Mouse (Mus musculus) MEL (cell line): ENCODE results near the gene Ccsap. TPM values are rescaled to one million over a fixed set of nuclear protein-coding genes. Genes with fewer than 3 reads are reported as not detected.

ENCODE experiments used
- DNase-seq: peaks from one replicate; pipeline ENCODE4 v3.0.0; 2011; ENCODE audit warnings: low read depth, low spot score
- H3K27ac ChIP-seq: 2 replicates; pipeline ENCODE4 v1.5.1; 2012; ENCODE audit warnings: low read depth, mild to moderate bottlenecking, control low read depth, low read length, moderate library complexity; ENCODE audit not compliant: control insufficient read depth
- H3K27me3 ChIP-seq, 2 experiments: fragments of 150-350 bp in 1 of 2; sonication (generic) in 1 of 2; 2 replicates each; pipeline ENCODE4 v1.6.1; 2012; ENCODE audit warnings: low read length in 2 of 2, mild to moderate bottlenecking in 2 of 2, improper control_type of control experiment in 1 of 2, moderate library complexity in 1 of 2; ENCODE audit not compliant: insufficient read depth in 2 of 2, control insufficient read depth in 1 of 2
- H3K36me3 ChIP-seq, 2 experiments: 2 replicates each; pipeline ENCODE4 v1.6.1; 2012 to 2014; ENCODE audit warnings: low read length in 2 of 2, improper control_type of control experiment in 1 of 2, inconsistent platforms in 1 of 2, mild to moderate bottlenecking in 1 of 2; ENCODE audit not compliant: insufficient read depth in 2 of 2, control insufficient read depth in 1 of 2
- H3K4me1 ChIP-seq, 2 experiments: fragments of 150-350 bp in 1 of 2; sonication (generic) in 1 of 2; 2 replicates each; pipeline ENCODE4 v1.6.1; 2012; ENCODE audit warnings: low read length in 2 of 2, improper control_type of control experiment in 1 of 2, mild to moderate bottlenecking in 1 of 2; ENCODE audit not compliant: insufficient read depth in 2 of 2, control insufficient read depth in 1 of 2
- H3K4me3 ChIP-seq, 2 experiments: fragments of 150-350 bp in 1 of 2; sonication (generic) in 1 of 2; 2 replicates each; pipeline ENCODE4 v1.5.1; 2012; ENCODE audit warnings: low read depth in 2 of 2, low read length in 2 of 2, mild to moderate bottlenecking in 2 of 2, moderate library complexity in 2 of 2, control low read depth in 1 of 2, improper control_type of control experiment in 1 of 2; ENCODE audit not compliant: control insufficient read depth in 1 of 2, insufficient read depth in 1 of 2
- H3K79me2 ChIP-seq: 2 replicates; pipeline ENCODE4 v1.6.1; 2012; ENCODE audit warnings: mild to moderate bottlenecking, low read length, moderate library complexity; ENCODE audit not compliant: control insufficient read depth, poor library complexity, insufficient read depth
- H3K9ac ChIP-seq: 2 replicates; pipeline ENCODE4 v1.6.1; 2012; ENCODE audit warnings: low read depth, mild to moderate bottlenecking, control low read depth, low read length, moderate library complexity; ENCODE audit not compliant: control insufficient read depth, poor library complexity, severe bottlenecking
- H3K9me3 ChIP-seq: fragments of 150-350 bp; sonication (generic); replicated peaks from 2 replicates; pipeline ENCODE4 v1.6.1; 2012; ENCODE audit warnings: mild to moderate bottlenecking, low read length, improper control_type of control experiment, moderate library complexity; ENCODE audit not compliant: insufficient read depth
- CHD1 ChIP-seq: IDR thresholded peaks from 2 replicates; pipeline ENCODE4 v1.6.1; 2012; ENCODE audit warnings: low read depth, mild to moderate bottlenecking, inconsistent platforms, low read length, improper control_type of control experiment
- EP300 ChIP-seq, 2 experiments: IDR thresholded peaks; 2 replicates each; pipeline ENCODE4 v1.6.1; 2011; ENCODE audit warnings: improper control_type of control experiment in 2 of 2, low read length in 2 of 2, low read depth in 1 of 2, mild to moderate bottlenecking in 1 of 2
- GATA1 ChIP-seq: IDR thresholded peaks from 2 replicates; pipeline ENCODE4 v1.6.1; 2011; ENCODE audit warnings: low read depth, low read length, improper control_type of control experiment
- KAT2A ChIP-seq: conservative IDR thresholded peaks from 2 replicates; pipeline ENCODE4 v1.6.1; 2012; ENCODE audit warnings: low read depth, low read length, improper control_type of control experiment, inconsistent platforms
- MAFK ChIP-seq: IDR thresholded peaks from 2 replicates; pipeline ENCODE4 v1.6.1; 2011; ENCODE audit warnings: low read depth, mild to moderate bottlenecking, low read length, improper control_type of control experiment, borderline replicate concordance
- MAX ChIP-seq: IDR thresholded peaks from 2 replicates; pipeline ENCODE4 v1.6.1; 2011; ENCODE audit warnings: low read length, improper control_type of control experiment
- MXI1 ChIP-seq: IDR thresholded peaks from 2 replicates; pipeline ENCODE4 v1.6.1; 2011; ENCODE audit warnings: mild to moderate bottlenecking, low read depth, low read length, improper control_type of control experiment
- NELFE ChIP-seq: IDR thresholded peaks from 2 replicates; pipeline ENCODE4 v1.6.1; 2011; ENCODE audit warnings: low read depth, low read length, improper control_type of control experiment
- POLR2A ChIP-seq, 2 experiments: IDR thresholded peaks; 2 replicates each; pipeline ENCODE4 v1.6.1; 2011 to 2012; ENCODE audit warnings: low read length in 2 of 2, mild to moderate bottlenecking in 2 of 2, control low read depth in 1 of 2, improper control_type of control experiment in 1 of 2, low read depth in 1 of 2, moderate library complexity in 1 of 2; ENCODE audit not compliant: control insufficient read depth in 1 of 2, insufficient read depth in 1 of 2, poor library complexity in 1 of 2
- RAD21 ChIP-seq: IDR thresholded peaks from 2 replicates; pipeline ENCODE4 v1.6.1; 2011; ENCODE audit warnings: mild to moderate bottlenecking, low read depth, low read length, improper control_type of control experiment
- RCOR1 ChIP-seq: IDR thresholded peaks from 2 replicates; pipeline ENCODE4 v1.6.1; 2012; ENCODE audit warnings: low read depth, mild to moderate bottlenecking, inconsistent platforms, low read length, improper control_type of control experiment
- SIN3A ChIP-seq: IDR thresholded peaks from 2 replicates; pipeline ENCODE4 v1.6.1; 2012; ENCODE audit warnings: low read length, improper control_type of control experiment, inconsistent platforms
- SMC3 ChIP-seq: IDR thresholded peaks from 2 replicates; pipeline ENCODE4 v1.6.1; 2011; ENCODE audit warnings: low read depth, low read length, improper control_type of control experiment
- TAL1 ChIP-seq: IDR thresholded peaks from 2 replicates; pipeline ENCODE4 v1.6.1; 2012; ENCODE audit warnings: mild to moderate bottlenecking, inconsistent platforms, low read length, moderate library complexity, mixed read lengths
- TBP ChIP-seq: IDR thresholded peaks from 2 replicates; pipeline ENCODE4 v1.8.0; 2011; ENCODE audit warnings: low read depth, low read length, improper control_type of control experiment
- ZKSCAN1 ChIP-seq: IDR thresholded peaks from 2 replicates; pipeline ENCODE4 v1.6.1; 2012; ENCODE audit warnings: low read depth, mild to moderate bottlenecking, inconsistent platforms, low read length, improper control_type of control experiment, moderate library complexity
- ZMIZ1 ChIP-seq: IDR thresholded peaks from 2 replicates; pipeline ENCODE4 v1.6.1; 2012; ENCODE audit warnings: low read depth, mild to moderate bottlenecking, inconsistent platforms, low read length, improper control_type of control experiment, moderate library complexity
- polyA plus RNA-seq, 2 experiments: library from polyadenylated mRNA; stranded (reverse) in 1 of 2; unstranded in 1 of 2; fragments of >175 nt in 1 of 2; fragments of >200 nt in 1 of 2; gene quantifications; 2 replicates each; pipeline versions ENCODE4 v1.2.1 to v1.2.4; 2012; ENCODE audit warnings: low replicate concordance in 2 of 2, low read depth in 1 of 2; ENCODE audit not compliant: insufficient read length in 2 of 2, insufficient read depth in 1 of 2, missing spikeins in 1 of 2
- total RNA-seq: library from RNA; depleted of rRNA; stranded (reverse); fragments of 300-350 nt; gene quantifications from 2 replicates; pipeline ENCODE4 v1.2.3, GENCODE M21; 2012

Gene Ccsap
- total and polyA plus RNA-seq, 3 experiments = 6.7 to 12.1 TPM; not detected in 1

- Histone ChIP-seq H3K4me1 (no peaks in the 10 kb centered on the region), H3K9me3 (no peaks in the 10 kb centered on the region), H3K79me2 (no peaks in the 10 kb centered on the region), H3K9ac (no peak overlapping the region), H3K27me3 (peaks cover 2 to 5% of the 10 kb centered on the region in 2 experiments; a peak in 2 of 4 replicates), H3K27ac (no peak overlapping the region), H3K4me3 (no peak overlapping the region), H3K36me3 (no peaks in the 10 kb centered on the region)
- no peak for TF ChIP-seq TBP
- 0 out of 2 replicates have a peak, but pooled peaks have one; percentile 38 for TF ChIP-seq MXI1
- TF ChIP-seq SMC3 = peak; percentile 21
- TF ChIP-seq SIN3A = peak; percentile 63; the same call in 1 of the 2 replicates
- DNase-seq = peak; percentile 54
These were observed 31.3 kb upstream of the Ccsap start for GRCm38 (mm10) chr8:123891271-123891670.

- Histone ChIP-seq H3K9me3 (no peaks in the 10 kb centered on the region), H3K27me3 (peaks cover 2 to 5% of the 10 kb centered on the region in 2 experiments; a peak in 2 of 4 replicates)
- TF ChIP-seq EP300 (IDR thresholded peaks at IDR 0.05; ENCODE audit: low read depth in 1 of 2, low read length in 2 of 2) = no peak
- no peak for TF ChIP-seq KAT2A
- no peak for TF ChIP-seq TAL1
- no peak for TF ChIP-seq RCOR1
- no peak for TF ChIP-seq ZMIZ1
- TF ChIP-seq NELFE = no peak
- TF ChIP-seq MXI1 = no peak
These were observed 29.8 kb upstream of the Ccsap start for GRCm38 (mm10) chr8:123889797-123890196.

DNA sequence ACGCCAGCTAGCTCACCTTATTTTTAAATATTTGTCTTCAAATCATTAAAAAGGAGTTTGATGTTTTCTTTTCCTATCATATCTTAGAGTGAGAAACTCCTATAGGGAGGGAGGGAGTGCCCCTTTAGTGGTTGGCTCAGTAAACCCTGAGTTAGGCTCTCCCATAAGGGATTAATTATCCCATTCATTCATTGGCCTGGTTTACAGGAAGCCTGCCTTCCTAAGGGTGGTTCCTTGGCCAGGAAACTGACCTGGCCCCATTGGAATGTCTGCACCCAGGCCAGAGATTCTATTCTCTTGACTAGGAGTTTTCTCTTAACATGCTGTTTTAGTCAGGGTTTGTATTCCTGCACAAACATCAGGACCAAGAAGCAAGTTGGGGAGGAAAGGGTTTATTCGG is 27.9 kb upstream of the Ccsap start:
- no peak for DNase-seq
- H3K79me2 ChIP-seq = no peaks in the 10 kb centered on the region
- no peak for TF ChIP-seq MAX
- no peak for TF ChIP-seq MAFK
- TF ChIP-seq ZKSCAN1 = no peak
- no peak for TF ChIP-seq RAD21
- no peak for TF ChIP-seq POLR2A (IDR thresholded peaks at IDR 0.05; ENCODE audit: control insufficient read depth in 1 of 2, insufficient read depth in 1 of 2, low read depth in 1 of 2, low read length in 2 of 2, poor library complexity in 1 of 2)
- no peak for TF ChIP-seq GATA1
- no peak for TF ChIP-seq CHD1
- TF ChIP-seq, all 39 proteins: peak for 0
- Histone ChIP-seq H3K4me3 (no peak overlapping the region), H3K9ac (no peak overlapping the region), H3K36me3 (no peaks in the 10 kb centered on the region; a peak in 1 of 4 replicates), H3K9me3 (no peaks in the 10 kb centered on the region), H3K27me3 (peaks cover 2 to 7% of the 10 kb centered on the region in 2 experiments; a peak in 2 of 4 replicates), H3K4me1 (peaks cover 0 to 2% of the 10 kb centered on the region in 2 experiments; a peak in 1 of 4 replicates), H3K27ac (no peak overlapping the region)

More at GRCm38 (mm10) chr8:123889797-123890196, 29.8 kb upstream of the Ccsap start:
- DNase-seq = no peak
- H3K4me3 ChIP-seq = no peak overlapping the region
- no peak overlapping the region for H3K27ac ChIP-seq
- no peak overlapping the region for H3K9ac ChIP-seq
- no peaks in the 10 kb centered on the region for H3K4me1 ChIP-seq
- no peaks in the 10 kb centered on the region for H3K36me3 ChIP-seq
- no peaks in the 10 kb centered on the region for H3K79me2 ChIP-seq
